Mouse (Mus musculus): ENCODE results near the gene Hdac9.

DNA sequence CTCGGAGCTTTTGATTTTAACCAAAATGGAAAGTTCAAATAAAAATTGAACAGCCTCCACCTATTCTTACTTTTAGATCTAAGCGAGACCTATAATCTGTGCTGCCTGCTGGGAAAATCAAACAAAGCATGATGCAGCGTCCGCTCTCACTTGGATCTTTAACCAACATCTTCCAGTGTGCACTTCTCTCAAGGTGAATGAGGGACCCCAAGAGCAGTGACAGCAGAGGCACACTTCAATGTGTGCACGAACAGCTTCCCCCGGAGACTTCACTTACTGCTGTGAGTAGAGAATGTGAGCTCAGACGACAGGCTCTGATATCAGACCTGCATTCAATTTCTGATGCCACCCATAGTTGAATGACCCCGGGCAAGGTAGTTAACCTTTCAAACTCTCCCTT lies 16.7 kb downstream of the Hdac9 start:
- TF ChIP-seq POLR2A (IDR thresholded peaks at IDR 0.05; ENCODE audit: extremely low read depth, insufficient read depth, low read length) (no peak), CTCF (IDR thresholded peaks at IDR 0.05; ENCODE audit: low read depth, low read length) (no peak)

Data from liver, adult 2 months (tissue).